Mouse (Mus musculus): ENCODE results near the gene BC034090. TPM values are rescaled to one million over a fixed set of nuclear protein-coding genes. Genes with fewer than 3 reads are reported as not detected.

BC034090 gene
- polyA plus RNA-seq, 1 experiment from 2014 or later = 6.0 TPM

- no peaks in the 10 kb centered on the region for H3K27me3 ChIP-seq
- H3K27ac ChIP-seq = peak overlapping the region; percentile 71
- WGBS = 15% methylated on average over 14 of the region's 14 CpGs
- ATAC-seq (ENCODE audit: insufficient number of reproducible peaks, low FRiP score, low TSS enrichment, low read depth) = 0 out of 2 replicates have a peak, but pooled peaks have one; percentile 27
- peaks cover 14% of the 10 kb centered on the region for H3K36me3 ChIP-seq
- peaks cover 64% of the 10 kb centered on the region for H3K4me1 ChIP-seq
- H3K9me3 ChIP-seq = no peaks in the 10 kb centered on the region
- H3K4me2 ChIP-seq = no peak overlapping the region; the same call in 1 of the 2 replicates
- no peak overlapping the region for H3K9ac ChIP-seq
- no peak overlapping the region for H3K4me3 ChIP-seq
Observed at GRCm38 (mm10) chr1:155229464-155230411, 14.5 kb downstream of the BC034090 start.

- Histone ChIP-seq H3K36me3 (peaks cover 37% of the 10 kb centered on the region), H3K27ac (no peak overlapping the region)
Observed at GRCm38 (mm10) chr1:155223849-155224554, 20.2 kb downstream of the BC034090 start.

GRCm38 (mm10) chr1:155223036-155223435, 21.2 kb downstream of the BC034090 start:
- WGBS = 88% methylated on average over 6 of the region's 6 CpGs
- Histone ChIP-seq H3K4me1 (peaks cover 30% of the 10 kb centered on the region), H3K36me3 (peaks cover 37% of the 10 kb centered on the region), H3K4me2 (no peak overlapping the region), H3K4me3 (no peak overlapping the region), H3K27ac (no peak overlapping the region), H3K9ac (no peak overlapping the region), H3K9me3 (no peaks in the 10 kb centered on the region), H3K27me3 (no peaks in the 10 kb centered on the region)
- ATAC-seq (ENCODE audit: insufficient number of reproducible peaks, low FRiP score, low TSS enrichment, low read depth) = no peak

More at GRCm38 (mm10) chr1:155223849-155224554, 20.2 kb downstream of the BC034090 start:
- no peaks in the 10 kb centered on the region for H3K27me3 ChIP-seq
- no peaks in the 10 kb centered on the region for H3K9me3 ChIP-seq
- peaks cover 37% of the 10 kb centered on the region for H3K4me1 ChIP-seq
- no peak overlapping the region for H3K4me3 ChIP-seq
- ATAC-seq (ENCODE audit: insufficient number of reproducible peaks, low FRiP score, low TSS enrichment, low read depth) = peak; percentile 36; the same call in 1 of the 2 replicates
- H3K4me2 ChIP-seq = peak overlapping the region; percentile 22; the same call in 1 of the 2 replicates
- 31% methylated on average over 16 of the region's 16 CpGs for WGBS
- no peak overlapping the region for H3K9ac ChIP-seq

GRCm38 (mm10) chr1:155222101-155222669, 22.1 kb downstream of the BC034090 start:
- H3K9me3 ChIP-seq = no peaks in the 10 kb centered on the region
- no peak overlapping the region for H3K27ac ChIP-seq
- peaks cover 33% of the 10 kb centered on the region for H3K4me1 ChIP-seq
- no peak overlapping the region for H3K4me3 ChIP-seq
- no peak overlapping the region for H3K4me2 ChIP-seq
- H3K27me3 ChIP-seq = no peaks in the 10 kb centered on the region
- peaks cover 37% of the 10 kb centered on the region for H3K36me3 ChIP-seq
- WGBS = 49% methylated on average over 11 of the region's 11 CpGs
- H3K9ac ChIP-seq = no peak overlapping the region
- no peak for ATAC-seq (ENCODE audit: insufficient number of reproducible peaks, low FRiP score, low TSS enrichment, low read depth)

- Histone ChIP-seq H3K36me3 (peaks cover 29% of the 10 kb centered on the region), H3K4me2 (no peak overlapping the region), H3K9me3 (no peaks in the 10 kb centered on the region), H3K9ac (no peak overlapping the region), H3K4me1 (peaks cover 55% of the 10 kb centered on the region), H3K27me3 (no peaks in the 10 kb centered on the region), H3K27ac (no peak overlapping the region), H3K4me3 (no peak overlapping the region)
- no peak for ATAC-seq (ENCODE audit: insufficient number of reproducible peaks, low FRiP score, low TSS enrichment, low read depth)
- WGBS = 79% methylated on average over 5 of the region's 5 CpGs
Observed at GRCm38 (mm10) chr1:155218924-155219323, 25.3 kb downstream of the BC034090 start.

GRCm38 (mm10) chr1:155217865-155218541, 26.2 kb downstream of the BC034090 start:
- Histone ChIP-seq H3K27me3 (no peaks in the 10 kb centered on the region), H3K4me2 (no peak overlapping the region), H3K27ac (no peak overlapping the region), H3K36me3 (peaks cover 25% of the 10 kb centered on the region), H3K4me1 (peaks cover 60% of the 10 kb centered on the region), H3K4me3 (no peak overlapping the region), H3K9ac (no peak overlapping the region), H3K9me3 (no peaks in the 10 kb centered on the region)
- ATAC-seq (ENCODE audit: insufficient number of reproducible peaks, low FRiP score, low TSS enrichment, low read depth) = no peak
- 48% methylated on average over 9 of the region's 9 CpGs for WGBS

GRCm38 (mm10) chr1:155216844-155217243, 27.4 kb downstream of the BC034090 start:
- H3K4me3 ChIP-seq = no peak overlapping the region
- no peak for ATAC-seq (ENCODE audit: insufficient number of reproducible peaks, low FRiP score, low TSS enrichment, low read depth)
- no peak overlapping the region for H3K27ac ChIP-seq
- no peaks in the 10 kb centered on the region for H3K9me3 ChIP-seq
- 29% methylated on average over 6 of the region's 6 CpGs for WGBS
- no peaks in the 10 kb centered on the region for H3K27me3 ChIP-seq
- peaks cover 62% of the 10 kb centered on the region for H3K4me1 ChIP-seq
- no peak overlapping the region for H3K9ac ChIP-seq
- no peak overlapping the region for H3K4me2 ChIP-seq
- peaks cover 25% of the 10 kb centered on the region for H3K36me3 ChIP-seq

- H3K9me3 ChIP-seq = no peaks in the 10 kb centered on the region
- no peaks in the 10 kb centered on the region for H3K27me3 ChIP-seq
- peaks cover 25% of the 10 kb centered on the region for H3K36me3 ChIP-seq
- no peak for ATAC-seq (ENCODE audit: insufficient number of reproducible peaks, low FRiP score, low TSS enrichment, low read depth)
- no peak overlapping the region for H3K27ac ChIP-seq
- no peak overlapping the region for H3K4me2 ChIP-seq
- H3K9ac ChIP-seq = no peak overlapping the region
- H3K4me3 ChIP-seq = no peak overlapping the region
- WGBS = 48% methylated on average over 11 of the region's 11 CpGs
- peaks cover 64% of the 10 kb centered on the region for H3K4me1 ChIP-seq
Observed at GRCm38 (mm10) chr1:155216313-155216712, 27.9 kb downstream of the BC034090 start.

- H3K4me1 ChIP-seq = peaks cover 69% of the 10 kb centered on the region
- H3K27me3 ChIP-seq = no peaks in the 10 kb centered on the region
- WGBS = 32% methylated on average over 9 of the region's 9 CpGs
- H3K27ac ChIP-seq = no peak overlapping the region
- H3K9ac ChIP-seq = no peak overlapping the region
- ATAC-seq (ENCODE audit: insufficient number of reproducible peaks, low FRiP score, low TSS enrichment, low read depth) = no peak
- no peak overlapping the region for H3K4me3 ChIP-seq
- no peaks in the 10 kb centered on the region for H3K9me3 ChIP-seq
- peaks cover 20% of the 10 kb centered on the region for H3K36me3 ChIP-seq
- no peak overlapping the region for H3K4me2 ChIP-seq
Observed at GRCm38 (mm10) chr1:155215066-155215764, 29.0 kb downstream of the BC034090 start.

GRCm38 (mm10) chr1:155213912-155214311, 30.3 kb downstream of the BC034090 start:
- H3K27me3 ChIP-seq = no peaks in the 10 kb centered on the region
- peaks cover 76% of the 10 kb centered on the region for H3K4me1 ChIP-seq
- H3K36me3 ChIP-seq = peaks cover 9% of the 10 kb centered on the region; the same call in 1 of the 2 replicates
- ATAC-seq (ENCODE audit: insufficient number of reproducible peaks, low FRiP score, low TSS enrichment, low read depth) = no peak
- no peaks in the 10 kb centered on the region for H3K9me3 ChIP-seq
- no peak overlapping the region for H3K4me3 ChIP-seq
- no peak overlapping the region for H3K9ac ChIP-seq
- H3K4me2 ChIP-seq = no peak overlapping the region
- WGBS = 64% methylated on average over 7 of the region's 7 CpGs
- H3K27ac ChIP-seq = peak overlapping the region; percentile 4; the same call in 1 of the 2 replicates
